8 mouse cellular contexts compared by ENCODE assay signal in the genomic region with DNA sequence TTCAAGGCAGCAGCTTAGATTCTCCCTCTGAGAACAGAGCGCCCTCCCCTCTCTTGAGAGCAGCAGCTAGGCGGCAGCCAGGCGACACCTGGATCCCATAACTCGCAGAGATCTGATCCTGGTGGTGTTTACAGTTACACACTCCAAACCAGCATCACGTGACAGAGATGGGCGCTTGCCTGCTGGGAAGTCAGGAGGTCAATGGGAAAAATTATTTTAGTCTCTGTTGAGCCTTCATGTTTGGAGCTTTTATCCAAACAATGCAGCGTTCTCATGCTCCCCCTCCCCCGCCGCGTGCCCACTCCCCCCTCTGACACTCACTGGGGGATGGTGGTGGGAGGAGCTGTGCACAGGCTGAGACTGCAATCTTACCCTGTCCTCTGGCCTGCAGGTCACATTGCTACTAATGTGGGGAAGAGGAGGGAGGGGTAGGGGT. TPM values are rescaled to one million over a fixed set of nuclear protein-coding genes. Genes with fewer than 3 reads are reported as not detected.
DNase-seq lines count a peak whose midpoint lies in the region; ATAC-seq lines count a peak whose summit lies in the region.
"Had no signal": no experiment of that assay in that cellular context is flagged by ENCODE, and none has a peak within 500 bp of the region (broad histone marks: within the 10 kb centered on the region; RNA-seq: fewer than 3 reads in every experiment).

No protein-coding gene starts in this region.

- peak overlapping the region; percentile 66 for H3K27ac ChIP-seq in embryonic facial prominence, embryonic 11.5 days (replicated peaks; ENCODE audit: low read depth, low read length)
- peak overlapping the region; percentile 28; the same call in 1 of the 2 replicates for H3K27ac ChIP-seq in heart, embryonic 16.5 days (ENCODE audit: low read length)
- H3K27ac ChIP-seq in midbrain, embryonic 10.5 days (replicated peaks) = peak overlapping the region; percentile 77

- H3K36me3 ChIP-seq in embryonic facial prominence, embryonic 11.5 days (replicated peaks; ENCODE audit: control insufficient read depth, insufficient read depth, low read depth, low read length) = no peaks in the 10 kb centered on the region
- H3K36me3 ChIP-seq in heart, embryonic 16.5 days (ENCODE audit: control insufficient read depth, insufficient read depth) = no peaks in the 10 kb centered on the region
- no peaks in the 10 kb centered on the region for H3K36me3 ChIP-seq in midbrain, embryonic 10.5 days

- H3K4me2 ChIP-seq in embryonic facial prominence, embryonic 11.5 days (ENCODE audit: low read depth, low read length) = peak overlapping the region; percentile 25
- peak overlapping the region; percentile 52 for H3K4me2 ChIP-seq in heart, embryonic 16.5 days (ENCODE audit: low read depth, low read length)

- DNase-seq in R1 (ENCODE audit: low read depth, low spot score) = peak; percentile 27
- DNase-seq in embryonic facial prominence, embryonic 11.5 days (ENCODE audit: low spot score) = peak; percentile 94
- peak; percentile 76 to 86 for DNase-seq in kidney, postnatal 25 days
- DNase-seq in midbrain, embryonic 10.5 days (ENCODE audit: low spot score) = peak; percentile 70
- no peak for DNase-seq in left cerebral cortex, postnatal 36 days (ENCODE audit: low spot score in 2 of 2)
- no peak for DNase-seq in urinary bladder, adult 2 months (ENCODE audit: low spot score)

- WGBS in embryonic facial prominence, embryonic 11.5 days = 0% methylated on average over 10 of the region's 10 CpGs
- WGBS in heart, embryonic 16.5 days = 7% methylated on average over 10 of the region's 10 CpGs
- 3% methylated on average over 10 of the region's 10 CpGs for WGBS in midbrain, embryonic 10.5 days

- peaks cover 5% of the 10 kb centered on the region for H3K4me1 ChIP-seq in embryonic facial prominence, embryonic 11.5 days (ENCODE audit: control insufficient read depth, insufficient read depth, low read length)
- H3K4me1 ChIP-seq in heart, embryonic 16.5 days (ENCODE audit: control insufficient read depth, insufficient read depth, low read length) = peaks cover 7% of the 10 kb centered on the region; the same call in 1 of the 2 replicates
- peaks cover 32% of the 10 kb centered on the region for H3K4me1 ChIP-seq in midbrain, embryonic 10.5 days

- H3K27me3 ChIP-seq in embryonic facial prominence, embryonic 11.5 days (ENCODE audit: control insufficient read depth, insufficient read depth, low read length) = no peaks in the 10 kb centered on the region
- H3K27me3 ChIP-seq in heart, embryonic 16.5 days (ENCODE audit: control insufficient read depth, insufficient read depth, low read length) = no peaks in the 10 kb centered on the region
- no peaks in the 10 kb centered on the region for H3K27me3 ChIP-seq in midbrain, embryonic 10.5 days (ENCODE audit: low read depth, poor library complexity, severe bottlenecking)

- H3K4me3 ChIP-seq in embryonic facial prominence, embryonic 11.5 days (ENCODE audit: low read depth, low read length) = no peak overlapping the region
- peak overlapping the region; percentile 14; the same call in 1 of the 2 replicates for H3K4me3 ChIP-seq in heart, embryonic 16.5 days (ENCODE audit: low read length)
- peak overlapping the region; percentile 26 for H3K4me3 ChIP-seq in midbrain, embryonic 10.5 days

- no peak overlapping the region; the same call in 1 of the 2 replicates for H3K9ac ChIP-seq in embryonic facial prominence, embryonic 11.5 days (replicated peaks; ENCODE audit: low read length)
- H3K9ac ChIP-seq in heart, embryonic 16.5 days (ENCODE audit: low read length) = 0 out of 2 replicates have a peak overlapping the region, but pooled peaks have one; percentile 14

- ATAC-seq in embryonic facial prominence, embryonic 11.5 days (replicated peaks; ENCODE audit: insufficient number of reproducible peaks, low FRiP score, low TSS enrichment, low read depth) = peak; percentile 82
- peak; percentile 46 for ATAC-seq in heart, embryonic 16.5 days (replicated peaks; ENCODE audit: extremely low read depth, insufficient read depth, low FRiP score)

- intact Hi-C loops in left cerebral cortex, postnatal 36 days (cut with DNase I) = loop anchor here (5.0 kb wide), 1 partner anchor 50 kb away; no protein-coding TSS in a partner anchor

- H3K9me3 ChIP-seq in embryonic facial prominence, embryonic 11.5 days (replicated peaks; ENCODE audit: control insufficient read depth, low read length) = no peaks in the 10 kb centered on the region
- H3K9me3 ChIP-seq in heart, embryonic 16.5 days (replicated peaks; ENCODE audit: control insufficient read depth, low read length) = no peaks in the 10 kb centered on the region
- no peaks in the 10 kb centered on the region for H3K9me3 ChIP-seq in midbrain, embryonic 10.5 days (replicated peaks)

RNA-seq across cellular contexts. Expression of a gene that starts 10.8 kb away (rescaled TPM):
- 5.5 and 7.8 TPM in 2 replicates for polyA plus RNA-seq in embryonic facial prominence, embryonic 11.5 days (2014; fragmentation: Nextera tagmentation; extraction: Ambion mirVana)
- polyA plus RNA-seq in heart, embryonic 16.5 days (2015; fragmentation: Nextera tagmentation; extraction: Ambion mirVana) = 3.0 and 4.5 TPM in 2 replicates
- 3.6 and 4.5 TPM in 2 replicates for polyA plus RNA-seq in midbrain, embryonic 10.5 days (2016; fragmentation: Nextera tagmentation; extraction: Ambion mirVana)
- 10 to 100 TPM in 1 of 2 experiments, 1 to 10 TPM in 1; 6.7 to 10.2 TPM for total RNA-seq in left cerebral cortex, postnatal 36 days (2021)
- polyA plus RNA-seq in urinary bladder, adult 2 months (2012; rRNA removed) = 11.4 and 12.2 TPM in 2 replicates
- total RNA-seq: common myeloid progenitor, adult 5-6 weeks had no signal

Comparison
In these comparisons a context has a peak if more than half of its experiments do, and no peak if none do; other contexts are left out.
1. DNase-seq: peak in R1 (single experiment), embryonic facial prominence, embryonic 11.5 days (single experiment), kidney, postnatal 25 days (2 of 2) and midbrain, embryonic 10.5 days (single experiment); none in left cerebral cortex, postnatal 36 days (0 of 2) and urinary bladder, adult 2 months (single experiment).
2. Peak in every context shown above with its lines, with median percentiles within 50 percentile points of each other: H3K27ac ChIP-seq.